Mouse (Mus musculus) forebrain, embryonic 11.5 days (tissue): ENCODE measurements around the gene Tbc1d8. TPM values are rescaled to one million over a fixed set of nuclear protein-coding genes. Genes with fewer than 3 reads are reported as not detected.

ENCODE experiments used
- ATAC-seq: fragments of 200-750 bp; cut with Nextera tagmentation; replicated peaks from 2 replicates; pipeline ENCODE4 v1.8.0; 2017; ENCODE audit warnings: moderate TSS enrichment; ENCODE audit not compliant: low FRiP score
- DNase-seq: peaks from one replicate; pipeline ENCODE4 v3.0.0-alpha.2; 2017; ENCODE audit warnings: low spot score
- H3K27ac ChIP-seq: fragments of 300-500 bp; sonication (generic); 2 replicates; pipeline ENCODE4 v1.5.1; 2014; ENCODE audit warnings: low read depth, low read length
- H3K27me3 ChIP-seq: fragments of 300-500 bp; sonication (generic); 2 replicates; pipeline ENCODE4 v1.6.1; 2014; ENCODE audit warnings: mild to moderate bottlenecking, low read length, mixed read lengths; ENCODE audit not compliant: control insufficient read depth, insufficient read depth
- H3K36me3 ChIP-seq: fragments of 300-500 bp; sonication (generic); 2 replicates; pipeline ENCODE4 v1.6.1; 2014; ENCODE audit warnings: mild to moderate bottlenecking, low read length, moderate library complexity, mixed read lengths; ENCODE audit not compliant: control insufficient read depth, insufficient read depth
- H3K4me1 ChIP-seq: fragments of 300-500 bp; sonication (generic); replicated peaks from 2 replicates; pipeline ENCODE4 v1.6.1; 2014; ENCODE audit warnings: low read length, mixed read lengths; ENCODE audit not compliant: control insufficient read depth, insufficient read depth
- H3K4me2 ChIP-seq: fragments of 300-500 bp; sonication (generic); 2 replicates; pipeline ENCODE4 v1.6.1; 2014; ENCODE audit warnings: low read depth, mild to moderate bottlenecking, low read length, moderate library complexity, mixed read lengths; ENCODE audit not compliant: severe bottlenecking
- H3K4me3 ChIP-seq: fragments of 300-500 bp; sonication (generic); 2 replicates; pipeline ENCODE4 v1.5.1; 2014; ENCODE audit warnings: low read depth, low read length
- H3K9ac ChIP-seq: fragments of 300-500 bp; sonication (generic); 2 replicates; pipeline ENCODE4 v1.6.1; 2014; ENCODE audit warnings: low read length
- H3K9me3 ChIP-seq: fragments of 300-500 bp; sonication (generic); 2 replicates; pipeline ENCODE4 v1.6.1; 2016; ENCODE audit warnings: low read length, mixed read lengths; ENCODE audit not compliant: control insufficient read depth
- WGBS: fragments of 180-500 bp; shearing (Covaris S2); extraction: QIAGEN DNeasy Blood & Tissue Kit; methylation state at CpG from one replicate; pipeline ENCODE4 v1.1.7; 2014; 5-methylcytosine and 5-hydroxymethylcytosine counted together
- polyA plus RNA-seq: library from polyadenylated mRNA; unstranded; fragments of >200 nt; fragmentation: Nextera tagmentation; extraction: Ambion mirVana; gene quantifications from 2 replicates; pipeline ENCODE4 v1.2.1, GENCODE M21; 2014

Tbc1d8 gene
- polyA plus RNA-seq, 1 experiment from 2014 or later, result 6.5 TPM

DNA sequence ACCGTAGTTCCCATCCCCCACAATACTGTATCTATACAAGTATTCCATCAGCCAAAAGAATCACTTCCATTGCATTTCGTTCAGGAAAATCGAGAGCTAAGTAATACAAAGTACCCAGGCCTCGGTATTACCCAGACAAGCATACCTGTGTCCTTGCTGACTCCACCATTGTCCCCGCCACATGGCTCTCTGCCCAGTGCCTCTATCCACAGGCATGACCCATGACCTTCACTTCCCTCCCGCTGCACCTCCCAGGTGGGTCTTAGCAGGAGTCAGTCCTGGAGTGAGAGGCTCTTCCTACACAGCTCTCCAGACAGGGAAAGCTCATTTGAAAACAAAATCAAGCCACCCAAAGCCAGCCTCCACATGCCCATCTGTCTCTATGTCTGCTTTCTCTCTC lies 70.4 kb downstream of the Tbc1d8 start:
- Histone ChIP-seq H3K27me3 (no peaks in the 10 kb centered on the region), H3K4me3 (no peak overlapping the region), H3K27ac (no peak overlapping the region), H3K36me3 (no peaks in the 10 kb centered on the region), H3K9ac (no peak overlapping the region), H3K4me2 (no peak overlapping the region), H3K4me1 (no peaks in the 10 kb centered on the region), H3K9me3 (no peaks in the 10 kb centered on the region)
- DNase-seq (no peak), ATAC-seq (no peak)
- WGBS, result 92% methylated on average over 6 of the region's 6 CpGs

DNA sequence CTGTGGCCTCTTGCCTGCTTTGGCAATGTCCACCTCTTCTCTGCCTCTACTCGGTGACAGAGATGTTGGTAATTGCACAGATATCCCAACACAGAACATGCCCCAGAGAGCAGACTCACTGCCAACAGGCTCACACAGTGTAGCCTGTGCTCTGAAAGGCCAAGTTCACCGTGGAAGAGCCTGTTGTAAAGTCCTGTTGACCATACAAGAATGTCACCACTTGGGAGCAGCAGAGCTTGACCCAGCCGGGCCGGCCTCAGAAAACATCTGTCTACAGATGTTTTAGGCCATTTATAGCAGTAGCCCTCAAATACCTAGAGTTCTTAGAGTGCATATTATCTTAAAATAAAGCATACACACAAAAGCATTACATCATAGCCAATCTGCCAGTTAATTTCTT lies 71.4 kb downstream of the Tbc1d8 start:
- no peaks in the 10 kb centered on the region for H3K9me3 ChIP-seq
- H3K9ac ChIP-seq, result no peak overlapping the region
- no peak overlapping the region for H3K27ac ChIP-seq
- H3K4me3 ChIP-seq, result no peak overlapping the region
- no peaks in the 10 kb centered on the region for H3K4me1 ChIP-seq
- H3K4me2 ChIP-seq, result no peak overlapping the region
- H3K36me3 ChIP-seq, result no peaks in the 10 kb centered on the region
- H3K27me3 ChIP-seq, result no peaks in the 10 kb centered on the region
- no peak for ATAC-seq
- WGBS, result 88% methylated on average over 4 of the region's 4 CpGs
- no peak for DNase-seq

GRCm38 (mm10) chr1:39400173-39400572 lies 78.4 kb downstream of the Tbc1d8 start:
- H3K9ac ChIP-seq, result no peak overlapping the region
- H3K4me2 ChIP-seq, result no peak overlapping the region
- no peaks in the 10 kb centered on the region for H3K9me3 ChIP-seq
- ATAC-seq (no peak), DNase-seq (no peak)
- H3K4me1 ChIP-seq, result no peaks in the 10 kb centered on the region
- no peaks in the 10 kb centered on the region for H3K36me3 ChIP-seq
- no peaks in the 10 kb centered on the region for H3K27me3 ChIP-seq
- H3K4me3 ChIP-seq, result no peak overlapping the region
- 85% methylated on average over 3 of the region's 3 CpGs for WGBS
- H3K27ac ChIP-seq, result no peak overlapping the region

GRCm38 (mm10) chr1:39399228-39399627 lies 79.3 kb downstream of the Tbc1d8 start:
- H3K9ac ChIP-seq, result no peak overlapping the region
- ATAC-seq (no peak), DNase-seq (no peak)
- no peak overlapping the region for H3K27ac ChIP-seq
- no peaks in the 10 kb centered on the region for H3K9me3 ChIP-seq
- 84% methylated on average over 4 of the region's 4 CpGs for whole genome bisulfite sequencing
- H3K27me3 ChIP-seq, result no peaks in the 10 kb centered on the region
- no peaks in the 10 kb centered on the region for H3K4me1 ChIP-seq
- no peaks in the 10 kb centered on the region for H3K36me3 ChIP-seq
- H3K4me2 ChIP-seq, result no peak overlapping the region
- H3K4me3 ChIP-seq, result no peak overlapping the region

DNA sequence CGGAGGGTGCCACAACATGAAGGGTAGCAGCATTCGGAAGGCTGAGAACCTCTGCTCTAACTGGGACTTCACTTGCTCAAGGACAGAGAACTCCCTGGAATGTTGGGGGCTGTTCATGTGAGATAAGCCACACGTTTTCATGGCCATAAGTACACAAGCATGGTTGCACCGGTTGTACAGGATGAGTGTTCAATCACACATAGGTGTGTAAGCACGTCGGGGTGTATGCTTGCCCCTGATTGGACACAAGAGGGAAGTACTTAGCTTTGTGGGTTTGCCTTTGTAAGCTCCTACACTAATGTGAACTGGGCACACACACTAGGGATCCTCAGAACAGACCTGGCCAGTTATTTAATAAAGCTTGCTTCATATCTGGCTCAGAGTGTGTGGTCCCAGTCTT lies 80.3 kb downstream of the Tbc1d8 start:
- no peak for DNase-seq

DNA sequence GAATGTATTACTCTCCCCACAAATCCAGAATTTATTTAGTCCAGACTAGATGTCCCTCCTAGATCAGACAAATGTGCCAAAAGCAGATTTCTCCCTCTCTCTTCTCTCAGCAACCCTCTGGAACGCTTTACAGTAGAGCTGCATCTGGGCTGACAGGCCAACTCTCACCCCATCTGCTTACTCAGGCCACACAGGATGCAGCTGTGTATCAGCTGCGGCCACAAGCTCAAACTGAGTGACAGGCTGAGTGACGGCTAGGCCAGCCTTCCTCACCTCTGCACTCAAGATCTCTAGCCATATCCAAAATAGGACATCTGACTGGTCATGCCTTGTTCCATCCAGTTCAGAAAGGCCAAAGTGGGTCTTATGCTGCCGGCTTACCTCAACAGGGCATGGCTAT lies 82.2 kb downstream of the Tbc1d8 start:
- no peak overlapping the region for H3K9ac ChIP-seq
- H3K9me3 ChIP-seq, result no peaks in the 10 kb centered on the region
- no peak overlapping the region for H3K4me2 ChIP-seq
- no peaks in the 10 kb centered on the region for H3K36me3 ChIP-seq
- H3K27ac ChIP-seq, result no peak overlapping the region
- no peaks in the 10 kb centered on the region for H3K27me3 ChIP-seq
- ATAC-seq, result no peak
- no peak overlapping the region for H3K4me3 ChIP-seq
- no peak for DNase-seq
- 87% methylated on average over 4 of the region's 4 CpGs for WGBS
- no peaks in the 10 kb centered on the region for H3K4me1 ChIP-seq

More for the DNA sequence above, 80.3 kb downstream of the Tbc1d8 start:
- 89% methylated on average over 6 of the region's 6 CpGs for WGBS
- Histone ChIP-seq H3K4me2 (no peak overlapping the region), H3K27me3 (no peaks in the 10 kb centered on the region), H3K9me3 (no peaks in the 10 kb centered on the region), H3K9ac (no peak overlapping the region), H3K36me3 (no peaks in the 10 kb centered on the region), H3K4me3 (no peak overlapping the region), H3K4me1 (no peaks in the 10 kb centered on the region), H3K27ac (no peak overlapping the region)
- no peak for ATAC-seq

DNA sequence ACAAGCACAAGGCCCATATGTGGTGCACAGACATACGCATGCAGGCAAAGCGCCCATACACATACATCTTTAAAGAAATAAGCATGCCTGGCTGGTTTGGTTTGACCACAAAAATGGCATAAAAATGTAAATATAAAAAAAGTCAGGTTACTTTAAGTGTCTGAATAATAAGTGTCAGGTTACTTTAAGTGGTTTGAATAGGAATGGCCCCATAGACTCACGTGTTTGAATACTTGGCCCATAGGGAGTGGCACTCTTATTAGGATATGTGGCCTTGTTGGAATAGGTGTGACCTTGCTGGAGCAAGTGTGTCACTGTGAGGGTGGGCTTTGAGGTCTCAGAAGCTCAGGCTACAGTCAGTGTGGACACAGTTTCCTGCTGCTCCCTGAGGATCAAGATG lies 83.9 kb downstream of the Tbc1d8 start:
- no peak overlapping the region for H3K9ac ChIP-seq
- H3K9me3 ChIP-seq, result no peaks in the 10 kb centered on the region
- H3K4me2 ChIP-seq, result no peak overlapping the region
- no peaks in the 10 kb centered on the region for H3K4me1 ChIP-seq
- H3K27me3 ChIP-seq, result no peaks in the 10 kb centered on the region
- H3K27ac ChIP-seq, result no peak overlapping the region
- no peak overlapping the region for H3K4me3 ChIP-seq
- no peak for ATAC-seq
- 88% methylated on average over 3 of the region's 3 CpGs for WGBS
- DNase-seq, result no peak
- no peaks in the 10 kb centered on the region for H3K36me3 ChIP-seq

- Histone ChIP-seq H3K4me1 (no peaks in the 10 kb centered on the region), H3K4me2 (no peak overlapping the region), H3K4me3 (no peak overlapping the region), H3K27ac (no peak overlapping the region), H3K9me3 (no peaks in the 10 kb centered on the region), H3K9ac (no peak overlapping the region), H3K36me3 (no peaks in the 10 kb centered on the region), H3K27me3 (no peaks in the 10 kb centered on the region)
- 84% methylated on average over 10 of the region's 10 CpGs for WGBS
- DNase-seq (no peak), ATAC-seq (no peak)
Measured at GRCm38 (mm10) chr1:39394096-39394495, 84.5 kb downstream of the Tbc1d8 start.

- WGBS, result 88% methylated on average over 8 of the region's 8 CpGs
- H3K27me3 ChIP-seq, result no peaks in the 10 kb centered on the region
- no peaks in the 10 kb centered on the region for H3K9me3 ChIP-seq
- H3K4me2 ChIP-seq, result no peak overlapping the region
- no peaks in the 10 kb centered on the region for H3K4me1 ChIP-seq
- H3K4me3 ChIP-seq, result no peak overlapping the region
- DNase-seq, result no peak
- H3K27ac ChIP-seq, result no peak overlapping the region
- ATAC-seq, result no peak
- no peaks in the 10 kb centered on the region for H3K36me3 ChIP-seq
- no peak overlapping the region for H3K9ac ChIP-seq
Measured at GRCm38 (mm10) chr1:39393217-39393867, 85.2 kb downstream of the Tbc1d8 start.
